Mouse (Mus musculus) left cerebral cortex, adult 2 months (tissue): ENCODE data around the gene Exosc6. TPM values are rescaled to one million over a fixed set of nuclear protein-coding genes. Genes with fewer than 3 reads are reported as not detected.

Source experiments
- DNase-seq, 2 experiments: peaks; one replicate each; pipeline ENCODE4 v3.0.0; 2021 to 2022; ENCODE audit warnings: low spot score in 2 of 2, mixed read lengths in 1 of 2; ENCODE audit errors: extremely low spot score in 1 of 2
- H3K27ac ChIP-seq: fragments of 200-600 bp; 2 replicates; pipeline ENCODE4 v1.8.1; 2022
- H3K4me3 ChIP-seq: fragments of 200-600 bp; 2 replicates; pipeline ENCODE4 v1.8.1; 2022
- CTCF ChIP-seq: fragments of 200-600 bp; IDR thresholded peaks from 2 replicates; pipeline ENCODE4 v1.8.1; 2022; ENCODE audit warnings: antibody characterized with exemption, mild to moderate bottlenecking, moderate library complexity
- intact Hi-C: fragments of 180-260 bp; cut with DNase I; formaldehyde crosslinking; loops from one replicate; pipeline ENCODE4 v1.15.1; 2025
- microRNA-seq, 2 experiments: library from miRNA; unstranded; fragments of <30 nt; microRNA quantifications; one replicate each; pipeline ENCODE4 v1.2.0; 2021
- total RNA-seq, 2 experiments: library from RNA; stranded (reverse); gene quantifications; 2 replicates each; pipeline ENCODE4 v1.2.3; 2021

The Exosc6 gene
- total RNA-seq, 2 experiments from 2014 or later, result not detected

- Histone ChIP-seq H3K4me3 (peak within 1 kb of the TSS; percentile 89), H3K27ac (peak within 1 kb of the TSS; percentile 97)
- no peak for TF ChIP-seq CTCF
- DNase-seq, result peak; percentile 91 to 92
- intact Hi-C loops, result loop anchor here (5.0 kb wide), 2 partner anchors 247 to 342 kb away; partner anchors contain the start of genes Cog4 and Sf3b3
These were observed 38.0 kb downstream of the Exosc6 start, which contains the start of gene Pdpr for GRCm38 (mm10) chr8:111093865-111094718. Pdpr (plus strand) TSS chr8:111094630.

- intact Hi-C loops, result loop anchor here (5.0 kb wide), 3 partner anchors 47 to 343 kb away; partner anchors contain the start of genes Cog4 and Sf3b3
- Histone ChIP-seq H3K4me3 (peak overlapping the region; percentile 89), H3K27ac (peak overlapping the region; percentile 97)
- peak; percentile 16 to 17 for DNase-seq
These were observed 38.7 kb downstream of the Exosc6 start for GRCm38 (mm10) chr8:111094719-111095302.

Small RNAs within 50 kb of the gene (microRNA-seq; reads per million reads assigned to microRNA genes)
- 0 reads per million in 2 experiments for gene Gm24103
- 0.48 to 0.49 reads per million in 2 experiments for gene Mir3473d

Other genes starting within 250 kb of the Exosc6 start
- gene Cog4, start 209.7 kb upstream of the Exosc6 start, total RNA-seq, result 10 to 100 TPM; 49.0 to 59.1 TPM
- 10 to 100 TPM; 61.8 to 66.5 TPM for gene Sf3b3, start 209.6 kb upstream of the Exosc6 start, total RNA-seq
- 10 to 100 TPM; 20.7 to 21.0 TPM for gene Fuk, start 153.9 kb upstream of the Exosc6 start, total RNA-seq
- gene St3gal2, start 136.4 kb upstream of the Exosc6 start, total RNA-seq, result 10 to 100 TPM; 88.4 to 97.4 TPM
- gene Ddx19a, start 58.5 kb upstream of the Exosc6 start, total RNA-seq, result 10 to 100 TPM; 26.8 to 26.9 TPM
- gene Ddx19b, start 24.6 kb upstream of the Exosc6 start, total RNA-seq, result 10 to 100 TPM; 21.3 to 22.5 TPM
- 100 to 1,000 TPM in 1 of 2 experiments, 10 to 100 TPM in 1; 90.2 to 103 TPM for gene Aars, start 23.2 kb upstream of the Exosc6 start, total RNA-seq
- gene Clec18a, start 36.1 kb downstream of the Exosc6 start, total RNA-seq, result 1 to 10 TPM; 3.7 to 6.4 TPM
- 10 to 100 TPM; 31.2 to 31.9 TPM for gene Pdpr, start 38.3 kb downstream of the Exosc6 start, total RNA-seq
- 100 to 1,000 TPM; 146 to 148 TPM for gene Glg1, start 202.9 kb downstream of the Exosc6 start, total RNA-seq
- 10 to 100 TPM; 19.6 to 19.9 TPM for gene Rfwd3, start 243.9 kb downstream of the Exosc6 start, total RNA-seq